ENCODE assay signal across 18 mouse cellular contexts in genomic region chr15:81422156-81422681, GRCm38 (mm10). TPM values are rescaled to one million over a fixed set of nuclear protein-coding genes. Genes with fewer than 3 reads are reported as not detected.
DNase-seq lines count a peak whose midpoint lies in the region; ATAC-seq and TF ChIP-seq lines count a peak whose summit lies in the region.
"Had no signal": no experiment of that assay in that cellular context is flagged by ENCODE, and none has a peak within 500 bp of the region (broad histone marks: within the 10 kb centered on the region; RNA-seq: fewer than 3 reads in every experiment).

No protein-coding gene starts in this region.

- no peak overlapping the region for H3K9ac ChIP-seq in intestine, postnatal 0 days (ENCODE audit: low read depth, low read length)
- H3K9ac ChIP-seq: embryonic facial prominence, embryonic 12.5 days; heart, embryonic 15.5 days; hindbrain, embryonic 15.5 days had no signal

- peak; percentile 36; the same call in 1 of the 2 replicates for ATAC-seq in intestine, postnatal 0 days

- peak; percentile 16 to 43 for DNase-seq in layer of hippocampus, adult 18-20 months (ENCODE audit: low spot score in 2 of 2)
- DNase-seq in layer of hippocampus, adult 11-12 months (ENCODE audit: low spot score): no peak
- peak; percentile 17 to 44 for DNase-seq in kidney, postnatal 36 days
- DNase-seq in adrenal gland, adult (ENCODE audit: inconsistent age in 2 of 2, low spot score in 1 of 2): no peak
- DNase-seq in adrenal gland, postnatal 36 days: no peak
- no peak for DNase-seq in right cerebral cortex, postnatal 10 days (ENCODE audit: low spot score in 2 of 2)
- DNase-seq: adrenal gland, postnatal 10 days; cerebellum, adult 18-20 months; lung, postnatal 14 days; spleen, adult 18-20 months; thymus, postnatal 4 days had no signal

- no peaks in the 10 kb centered on the region for H3K27me3 ChIP-seq in intestine, postnatal 0 days (replicated peaks; ENCODE audit: control insufficient read depth, insufficient read depth, low read length)
- H3K27me3 ChIP-seq: embryonic facial prominence, embryonic 12.5 days; heart, embryonic 15.5 days; hindbrain, embryonic 15.5 days had no signal

- peak overlapping the region; percentile 23; the same call in 1 of the 2 replicates for H3K27ac ChIP-seq in bone marrow macrophage, adult 2 months (ENCODE audit: insufficient read depth, low read depth, low read length)
- peak overlapping the region; percentile 69 for H3K27ac ChIP-seq in intestine, postnatal 0 days (ENCODE audit: low read depth, low read length)
- H3K27ac ChIP-seq: embryonic facial prominence, embryonic 12.5 days; heart, embryonic 15.5 days; hindbrain, embryonic 15.5 days had no signal

- no peak overlapping the region for H3K4me3 ChIP-seq in bone marrow macrophage, adult 2 months (ENCODE audit: insufficient read depth, low read length)
- no peak overlapping the region for H3K4me3 ChIP-seq in intestine, postnatal 0 days (ENCODE audit: low read depth, low read length)
- H3K4me3 ChIP-seq: embryonic facial prominence, embryonic 12.5 days; heart, embryonic 15.5 days; hindbrain, embryonic 15.5 days had no signal

- peaks cover 10% of the 10 kb centered on the region for H3K4me1 ChIP-seq in bone marrow macrophage, adult 2 months (ENCODE audit: control insufficient read depth, insufficient read depth, low read length)
- 0 out of 2 replicates have a peak, but pooled peaks cover 6% of the 10 kb centered on the region for H3K4me1 ChIP-seq in intestine, postnatal 0 days (replicated peaks; ENCODE audit: control insufficient read depth, insufficient read depth, low read length)
- H3K4me1 ChIP-seq: embryonic facial prominence, embryonic 12.5 days; heart, embryonic 15.5 days; hindbrain, embryonic 15.5 days had no signal

- 29% methylated on average over 7 of the region's 7 CpGs for WGBS in intestine, postnatal 0 days

- TF ChIP-seq POLR2A in bone marrow macrophage, adult 2 months (IDR thresholded peaks at IDR 0.05; ENCODE audit: borderline replicate concordance, low read depth, low read length): no peak

- H3K9me3 ChIP-seq in intestine, postnatal 0 days (ENCODE audit: control insufficient read depth): no peaks in the 10 kb centered on the region
- H3K9me3 ChIP-seq: embryonic facial prominence, embryonic 12.5 days; heart, embryonic 15.5 days; hindbrain, embryonic 15.5 days had no signal

- TF ChIP-seq CTCF in bone marrow macrophage, adult 2 months (IDR thresholded peaks at IDR 0.05; ENCODE audit: low read depth, low read length): no peak
- no peak for TF ChIP-seq CTCF in intestine, postnatal 0 days (IDR thresholded peaks at IDR 0.05; ENCODE audit: low read depth)

- no peaks in the 10 kb centered on the region for H3K36me3 ChIP-seq in intestine, postnatal 0 days (ENCODE audit: control insufficient read depth, insufficient read depth)
- H3K36me3 ChIP-seq: embryonic facial prominence, embryonic 12.5 days; heart, embryonic 15.5 days; hindbrain, embryonic 15.5 days had no signal

- peak overlapping the region; percentile 55 for H3K4me2 ChIP-seq in intestine, postnatal 0 days (replicated peaks; ENCODE audit: low read depth)
- H3K4me2 ChIP-seq: embryonic facial prominence, embryonic 12.5 days; heart, embryonic 15.5 days; hindbrain, embryonic 15.5 days had no signal

RNA-seq across cellular contexts. Expression of gene Dnajb7, which starts 14.1 kb away (rescaled TPM):
- not detected for total RNA-seq in layer of hippocampus, adult 18-20 months (2021)
- polyA plus RNA-seq in bone marrow macrophage, adult 2 months (2012; ENCODE audit: insufficient read depth, insufficient read length, missing spikeins): 0.79 TPM in 1 of 2 replicates, not detected in the other
- 0.17 and 0.35 TPM in 2 replicates for polyA plus RNA-seq in intestine, postnatal 0 days (2015; fragmentation: Nextera tagmentation; extraction: Ambion mirVana)
- total RNA-seq in adrenal gland, postnatal 36 days (2021): not detected
- total RNA-seq: adrenal gland, postnatal 10 days; left cerebral cortex, adult 18-20 months; midbrain, postnatal 0 days had no signal

RNA-seq across cellular contexts. Expression of gene Xpnpep3, which starts 22.3 kb away (rescaled TPM):
- total RNA-seq in layer of hippocampus, adult 18-20 months (2021): 10 to 100 TPM; 14.3 to 16.6 TPM
- polyA plus RNA-seq in bone marrow macrophage, adult 2 months (2012; ENCODE audit: insufficient read depth, insufficient read length, missing spikeins): 8.8 and 9.8 TPM in 2 replicates
- 2.3 and 2.4 TPM in 2 replicates for polyA plus RNA-seq in intestine, postnatal 0 days (2015; fragmentation: Nextera tagmentation; extraction: Ambion mirVana)
- 10 to 100 TPM; 24.3 to 26.8 TPM for total RNA-seq in adrenal gland, postnatal 36 days (2021)

RNA-seq across cellular contexts. Expression of gene St13, which starts 22.3 kb away (rescaled TPM):
- total RNA-seq in layer of hippocampus, adult 18-20 months (2021): 100 to 1,000 TPM; 179 to 183 TPM
- 166 and 202 TPM in 2 replicates for polyA plus RNA-seq in bone marrow macrophage, adult 2 months (2012; ENCODE audit: insufficient read depth, insufficient read length, missing spikeins)
- polyA plus RNA-seq in intestine, postnatal 0 days (2015; fragmentation: Nextera tagmentation; extraction: Ambion mirVana): 66.9 and 68.2 TPM in 2 replicates
- total RNA-seq in adrenal gland, postnatal 36 days (2021): 100 to 1,000 TPM; 223 to 268 TPM

RNA-seq across cellular contexts. Expression of gene Rbx1, which starts 43.9 kb away (rescaled TPM):
- total RNA-seq in layer of hippocampus, adult 18-20 months (2021): 100 to 1,000 TPM; 128 to 135 TPM
- polyA plus RNA-seq in bone marrow macrophage, adult 2 months (2012; ENCODE audit: insufficient read depth, insufficient read length, missing spikeins): 113 and 142 TPM in 2 replicates
- 408 and 432 TPM in 2 replicates for polyA plus RNA-seq in intestine, postnatal 0 days (2015; fragmentation: Nextera tagmentation; extraction: Ambion mirVana)
- 100 to 1,000 TPM; 147 to 151 TPM for total RNA-seq in adrenal gland, postnatal 36 days (2021)

Comparison
In these comparisons a context has a peak if more than half of its experiments do, and no peak if none do; other contexts are left out.
1. DNase-seq: peak in layer of hippocampus, adult 18-20 months (2 of 2) and kidney, postnatal 36 days (2 of 2); none in layer of hippocampus, adult 11-12 months (single experiment), adrenal gland, adult (0 of 2), adrenal gland, postnatal 36 days (0 of 2) and right cerebral cortex, postnatal 10 days (0 of 2).